Mouse (Mus musculus): Measurements from ENCODE around the gene Necap1. TPM values are rescaled to one million over a fixed set of nuclear protein-coding genes. Genes with fewer than 3 reads are reported as not detected.

The Necap1 gene
- polyA plus RNA-seq, 1 experiment from 2014 or later: 27.6 TPM

- 17% methylated on average over 4 of the region's 4 CpGs for whole genome bisulfite sequencing (ENCODE audit: insufficient replicate concordance)
- H3K4me1 ChIP-seq (ENCODE audit: control insufficient read depth, low read depth, low read length): no peaks in the 10 kb centered on the region
- H3K36me3 ChIP-seq (ENCODE audit: control insufficient read depth, insufficient read depth): no peaks in the 10 kb centered on the region
- peak within 1 kb of the TSS; percentile 50 for H3K27ac ChIP-seq (ENCODE audit: low read length)
- H3K9ac ChIP-seq (ENCODE audit: low read depth, low read length): no peak within 1 kb of the TSS
- no peak within 1 kb of the TSS for H3K4me3 ChIP-seq (ENCODE audit: low read depth, low read length)
- no peaks in the 10 kb centered on the region for H3K27me3 ChIP-seq (ENCODE audit: control insufficient read depth, insufficient read depth, low read depth, low read length)
- no peaks in the 10 kb centered on the region for H3K9me3 ChIP-seq (replicated peaks; ENCODE audit: control insufficient read depth, low read length)
- H3K4me2 ChIP-seq (ENCODE audit: low read depth, low read length): no peak within 1 kb of the TSS
- peak; percentile 43 for ATAC-seq (ENCODE audit: low read depth)
These were observed 47.2 kb downstream of the Necap1 start, which contains the start of gene Clec4a1 for GRCm38 (mm10) chr6:122921451-122921850. Gene Clec4a1 (plus strand): TSS chr6:122921848.

DNA sequence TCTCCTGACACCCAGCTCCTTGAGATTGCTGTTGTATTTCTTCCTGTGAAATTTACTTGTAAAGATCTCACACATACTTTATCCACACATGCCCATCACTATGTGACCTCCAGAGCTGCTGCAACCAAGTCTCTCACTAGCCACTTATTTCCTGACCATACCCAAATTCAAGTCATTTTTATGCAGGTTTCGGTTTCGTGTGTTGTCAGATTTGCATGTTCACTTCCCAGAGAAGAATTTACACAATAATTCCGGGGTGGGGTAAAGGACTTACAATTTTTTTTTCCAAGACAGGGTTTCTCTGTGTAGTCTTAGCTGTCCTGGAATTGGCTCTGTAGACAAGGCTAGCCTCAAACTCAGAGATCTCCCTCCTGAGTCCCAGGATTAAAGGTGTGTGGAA, 60.6 kb downstream of the Necap1 start:
- H3K27ac ChIP-seq (ENCODE audit: low read length): no peak overlapping the region
- WGBS (ENCODE audit: insufficient replicate concordance): 51% methylated on average over 3 of the region's 3 CpGs
- no peak overlapping the region for H3K4me2 ChIP-seq (ENCODE audit: low read depth, low read length)
- ATAC-seq (ENCODE audit: low read depth): no peak
- H3K9ac ChIP-seq (ENCODE audit: low read depth, low read length): no peak overlapping the region
- H3K9me3 ChIP-seq (replicated peaks; ENCODE audit: control insufficient read depth, low read length): no peaks in the 10 kb centered on the region
- no peaks in the 10 kb centered on the region for H3K36me3 ChIP-seq (ENCODE audit: control insufficient read depth, insufficient read depth)
- H3K4me3 ChIP-seq (ENCODE audit: low read depth, low read length): no peak overlapping the region
- no peaks in the 10 kb centered on the region for H3K4me1 ChIP-seq (ENCODE audit: control insufficient read depth, low read depth, low read length)
- no peaks in the 10 kb centered on the region for H3K27me3 ChIP-seq (ENCODE audit: control insufficient read depth, insufficient read depth, low read depth, low read length)

Small RNA genes within 50 kb of the gene (microRNA-seq; reads per million reads assigned to microRNA genes)
- gene Mir7231: not detected

Other genes with a start within 250 kb of the Necap1 start
- gene Dppa3, start 248.1 kb upstream of the Necap1 start, polyA plus RNA-seq (2015; fragmentation: Nextera tagmentation; extraction: Ambion mirVana): not detected in 2 replicates
- not detected in 2 replicates for gene Nanog, start 167.0 kb upstream of the Necap1 start, polyA plus RNA-seq (2015; fragmentation: Nextera tagmentation; extraction: Ambion mirVana)
- 12.2 and 13.0 TPM in 2 replicates for gene Slc2a3, start 72.8 kb upstream of the Necap1 start, polyA plus RNA-seq (2015; fragmentation: Nextera tagmentation; extraction: Ambion mirVana)
- 1.3 and 1.5 TPM in 2 replicates for gene Foxj2, start 54.6 kb upstream of the Necap1 start, polyA plus RNA-seq (2015; fragmentation: Nextera tagmentation; extraction: Ambion mirVana)
- 0.99 and 1.1 TPM in 2 replicates for gene C3ar1, start 18.3 kb upstream of the Necap1 start, polyA plus RNA-seq (2015; fragmentation: Nextera tagmentation; extraction: Ambion mirVana)
- gene Clec4a1, start 47.4 kb downstream of the Necap1 start, polyA plus RNA-seq (2015; fragmentation: Nextera tagmentation; extraction: Ambion mirVana): 6.4 and 6.5 TPM in 2 replicates
- gene Clec4a3, start 78.0 kb downstream of the Necap1 start, polyA plus RNA-seq (2015; fragmentation: Nextera tagmentation; extraction: Ambion mirVana): 6.5 and 6.9 TPM in 2 replicates
- gene Clec4a4, start 115.9 kb downstream of the Necap1 start, polyA plus RNA-seq (2015; fragmentation: Nextera tagmentation; extraction: Ambion mirVana): not detected in 2 replicates
- gene Clec4b1, start 175.5 kb downstream of the Necap1 start, polyA plus RNA-seq (2015; fragmentation: Nextera tagmentation; extraction: Ambion mirVana): 0.35 TPM in 1 of 2 replicates, not detected in the other
- 14.1 and 14.6 TPM in 2 replicates for gene Clec4a2, start 232.0 kb downstream of the Necap1 start, polyA plus RNA-seq (2015; fragmentation: Nextera tagmentation; extraction: Ambion mirVana)